Mouse (Mus musculus) stomach, postnatal 0 days (tissue): Measurements from ENCODE around the gene Islr.

Source experiments
- CTCF ChIP-seq: IDR thresholded peaks from 2 replicates; pipeline ENCODE4 v1.5.1; 2016; ENCODE audit warnings: antibody characterized with exemption, low read depth, mild to moderate bottlenecking, moderate library complexity
- EP300 ChIP-seq: optimal IDR thresholded peaks from 2 replicates; pipeline ENCODE3; 2016; ENCODE audit warnings: antibody characterized with exemption

DNA sequence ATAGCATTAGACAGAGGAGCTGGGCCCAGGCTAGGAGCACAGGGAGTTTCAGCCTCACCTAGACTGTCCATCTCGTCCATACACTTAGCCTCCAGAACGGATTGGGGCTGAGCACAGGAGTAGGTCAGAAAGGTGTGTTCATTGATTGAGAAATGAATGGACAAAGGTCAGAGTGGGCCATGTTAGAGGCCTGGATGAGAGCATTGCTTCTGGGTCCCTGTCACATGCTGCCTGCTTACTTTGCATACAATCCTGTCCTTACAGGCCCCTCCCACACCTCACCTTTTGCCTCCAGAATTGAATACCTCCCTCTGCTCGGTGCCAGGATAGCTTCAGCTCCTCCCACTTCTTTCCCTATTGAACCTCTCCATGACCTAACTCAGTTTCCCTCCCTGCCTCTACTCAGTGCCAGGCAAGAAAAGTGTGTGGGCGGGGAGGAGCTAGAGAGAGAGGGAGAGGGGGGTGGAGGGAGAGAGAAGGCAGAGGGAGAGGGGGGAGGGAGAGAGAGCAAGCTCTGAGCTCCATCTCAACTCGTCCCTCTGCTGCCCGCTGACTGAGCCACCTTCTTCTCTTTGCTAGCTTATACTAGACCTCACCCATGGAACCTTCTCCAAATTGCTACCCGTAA lies 88.0 kb downstream of the Islr start:
- TF ChIP-seq EP300 (no peak), CTCF (no peak)
